Mouse (Mus musculus) midbrain, embryonic 10.5 days (tissue): ENCODE results near the gene Hsd3b1. TPM values are rescaled to one million over a fixed set of nuclear protein-coding genes. Genes with fewer than 3 reads are reported as not detected.
"Not testable (repeated sequence)": the region's sequence is repeated elsewhere in the genome, so short reads cannot be mapped to it uniquely, and the experiment has no call there.

Experiments used
- DNase-seq: peaks from one replicate; pipeline ENCODE4 v3.0.0-alpha.2; 2017; ENCODE audit warnings: low spot score
- H3K27ac ChIP-seq: fragments of 300-500 bp; sonication (generic); replicated peaks from 2 replicates; pipeline ENCODE4 v1.5.1; 2016; ENCODE audit warnings: mild to moderate bottlenecking
- H3K27me3 ChIP-seq: fragments of 300-500 bp; sonication (generic); 2 replicates; pipeline ENCODE4 v1.6.1; 2016; ENCODE audit warnings: low read depth, mild to moderate bottlenecking; ENCODE audit not compliant: poor library complexity, severe bottlenecking
- H3K36me3 ChIP-seq: fragments of 300-500 bp; sonication (generic); 2 replicates; pipeline ENCODE4 v1.6.1; 2016; ENCODE audit warnings: mild to moderate bottlenecking, moderate library complexity
- H3K4me1 ChIP-seq: fragments of 300-500 bp; sonication (generic); 2 replicates; pipeline ENCODE4 v1.6.1; 2016
- H3K4me3 ChIP-seq: fragments of 300-500 bp; sonication (generic); 2 replicates; pipeline ENCODE4 v1.5.1; 2016; ENCODE audit warnings: mild to moderate bottlenecking, moderate library complexity
- H3K9me3 ChIP-seq: fragments of 300-500 bp; sonication (generic); replicated peaks from 2 replicates; pipeline ENCODE4 v1.6.1; 2016; ENCODE audit warnings: mild to moderate bottlenecking
- WGBS: fragments of 180-500 bp; shearing (Covaris S2); methylation state at CpG from one replicate; pipeline ENCODE4 v1.1.7; 2016; 5-methylcytosine and 5-hydroxymethylcytosine counted together
- polyA plus RNA-seq: library from polyadenylated mRNA; unstranded; fragments of >200 nt; fragmentation: Nextera tagmentation; extraction: Ambion mirVana; gene quantifications from 2 replicates; pipeline ENCODE4 v1.2.1, GENCODE M21; 2016

Hsd3b1 gene
- polyA plus RNA-seq, 1 experiment from 2014 or later, result 0.36 TPM

DNA sequence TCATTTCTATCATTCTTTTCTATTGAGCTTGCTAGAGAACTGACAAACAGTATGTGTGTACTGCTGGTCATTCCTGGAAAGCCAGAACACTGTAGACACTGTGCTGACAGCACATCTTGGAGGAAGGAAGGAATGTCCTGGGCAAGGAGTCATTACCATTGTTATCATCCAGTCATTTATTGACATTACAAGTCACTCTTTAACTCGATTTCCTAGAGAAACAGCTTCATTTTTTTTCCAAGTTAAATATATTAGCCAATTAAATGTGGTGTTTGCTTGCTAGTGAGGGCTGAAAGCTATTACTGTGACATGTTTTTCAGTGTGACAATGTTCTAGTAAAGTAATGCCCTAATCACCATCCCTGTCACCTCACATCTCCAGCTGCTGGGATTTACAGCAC, 5.9 kb downstream of the Hsd3b1 start:
- H3K36me3 ChIP-seq, result no peaks in the 10 kb centered on the region

DNA sequence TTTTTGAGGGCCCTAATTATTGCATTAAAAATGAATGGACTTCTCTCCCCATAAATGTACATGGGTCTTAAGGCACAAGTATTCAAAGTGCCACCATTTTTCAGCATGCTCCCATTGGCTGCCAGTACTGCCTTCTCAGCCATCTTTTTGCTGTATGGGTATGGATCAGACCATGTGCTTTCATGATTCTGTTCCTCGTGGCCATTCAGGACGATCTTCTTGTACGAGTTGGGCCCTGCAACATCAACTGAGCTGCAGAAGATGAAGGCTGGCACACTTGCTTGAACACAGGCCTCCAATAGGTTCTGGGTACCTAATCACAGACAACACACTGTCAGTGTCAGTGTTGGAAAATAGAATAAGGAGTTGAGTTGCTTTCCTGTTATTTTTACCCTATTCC, 6.5 kb downstream of the Hsd3b1 start:
- Histone ChIP-seq H3K4me3 (no peak overlapping the region), H3K9me3 (no peaks in the 10 kb centered on the region), H3K4me1 (no peaks in the 10 kb centered on the region), H3K27ac (no peak overlapping the region), H3K27me3 (no peaks in the 10 kb centered on the region), H3K36me3 (no peaks in the 10 kb centered on the region)
- 89% methylated on average over 3 of the region's 3 CpGs for WGBS
- no peak for DNase-seq

More for the DNA sequence above, 5.9 kb downstream of the Hsd3b1 start:
- DNase-seq, result no peak
- 63% methylated on average over 1 of the region's 1 CpGs for WGBS
- Histone ChIP-seq H3K4me3 (no peak overlapping the region), H3K27ac (no peak overlapping the region), H3K9me3 (no peaks in the 10 kb centered on the region), H3K4me1 (no peaks in the 10 kb centered on the region), H3K27me3 (no peaks in the 10 kb centered on the region)

DNA sequence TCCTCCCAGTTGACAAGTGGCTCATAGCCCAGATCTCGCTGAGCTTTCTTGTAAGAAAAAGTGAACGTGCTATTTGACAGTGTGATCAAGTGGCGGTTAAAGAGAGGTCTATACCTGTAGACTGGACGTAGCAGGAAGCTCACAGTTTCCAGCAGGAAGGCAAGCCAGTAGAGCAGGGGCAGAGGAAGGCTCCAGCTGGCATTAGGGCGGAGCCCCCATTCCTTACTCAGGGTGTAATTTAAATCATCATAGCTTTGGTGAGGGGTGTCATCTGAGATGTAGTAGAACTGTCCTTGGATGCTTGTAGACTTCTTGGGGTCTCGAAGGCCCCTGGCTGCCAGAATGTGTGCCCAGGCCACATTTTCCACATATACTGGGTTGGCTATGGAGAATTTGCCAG, 7.0 kb downstream of the Hsd3b1 start:
- Histone ChIP-seq H3K36me3 (no peaks in the 10 kb centered on the region), H3K27me3 (no peaks in the 10 kb centered on the region), H3K4me1 (no peaks in the 10 kb centered on the region), H3K9me3 (no peaks in the 10 kb centered on the region), H3K4me3 (no peak overlapping the region), H3K27ac (no peak overlapping the region)
- DNase-seq, result no peak
- WGBS, result 87% methylated on average over 6 of the region's 6 CpGs

DNA sequence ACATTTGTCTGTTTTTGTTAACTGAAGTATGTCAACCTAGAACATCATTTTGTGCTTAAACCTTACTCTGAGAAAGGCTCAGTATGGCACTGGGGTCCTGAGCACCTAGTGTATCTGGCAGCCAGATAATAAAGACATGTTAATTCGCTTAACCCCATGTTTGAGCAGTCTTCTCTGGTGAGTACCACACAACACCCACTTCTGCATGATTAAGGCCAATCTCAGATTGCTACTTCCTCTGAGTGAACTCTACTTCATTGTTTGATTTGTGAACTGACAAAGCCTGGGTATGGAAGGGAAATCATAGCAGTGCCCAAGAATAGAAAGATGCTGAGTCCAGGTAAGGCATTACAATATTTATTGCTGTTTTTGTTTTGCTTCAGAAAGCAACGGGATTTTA, 7.7 kb downstream of the Hsd3b1 start:
- no peak overlapping the region for H3K27ac ChIP-seq
- DNase-seq, result no peak
- H3K9me3 ChIP-seq, result no peaks in the 10 kb centered on the region
- 82% methylated on average over 2 of the region's 2 CpGs for WGBS
- H3K36me3 ChIP-seq, result no peaks in the 10 kb centered on the region
- H3K4me3 ChIP-seq, result no peak overlapping the region
- no peaks in the 10 kb centered on the region for H3K4me1 ChIP-seq
- H3K27me3 ChIP-seq, result no peaks in the 10 kb centered on the region

DNA sequence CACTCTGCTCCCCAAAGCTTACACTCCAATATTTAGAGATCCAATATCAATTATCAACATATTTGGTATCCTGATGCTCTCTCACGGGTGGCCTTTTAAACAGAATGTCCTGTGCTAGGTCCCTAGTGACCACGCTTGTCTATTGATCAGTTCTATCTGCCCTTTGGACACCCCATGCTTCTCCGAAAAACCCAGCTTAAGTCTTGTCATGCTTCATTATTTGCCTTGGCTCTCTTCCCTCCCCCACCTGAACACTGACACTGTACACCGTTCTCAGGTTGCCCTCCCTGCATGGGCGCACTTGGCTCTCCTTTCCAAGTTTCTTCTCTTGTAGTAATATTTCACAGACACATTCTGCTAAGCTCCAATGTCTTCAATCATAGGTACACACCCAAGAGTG, 9.3 kb downstream of the Hsd3b1 start:
- DNase-seq, result no peak
- Histone ChIP-seq H3K27ac (no peak overlapping the region), H3K4me3 (no peak overlapping the region), H3K27me3 (no peaks in the 10 kb centered on the region), H3K4me1 (no peaks in the 10 kb centered on the region), H3K9me3 (no peaks in the 10 kb centered on the region), H3K36me3 (no peaks in the 10 kb centered on the region)
- WGBS, result 86% methylated on average over 5 of the region's 5 CpGs

DNA sequence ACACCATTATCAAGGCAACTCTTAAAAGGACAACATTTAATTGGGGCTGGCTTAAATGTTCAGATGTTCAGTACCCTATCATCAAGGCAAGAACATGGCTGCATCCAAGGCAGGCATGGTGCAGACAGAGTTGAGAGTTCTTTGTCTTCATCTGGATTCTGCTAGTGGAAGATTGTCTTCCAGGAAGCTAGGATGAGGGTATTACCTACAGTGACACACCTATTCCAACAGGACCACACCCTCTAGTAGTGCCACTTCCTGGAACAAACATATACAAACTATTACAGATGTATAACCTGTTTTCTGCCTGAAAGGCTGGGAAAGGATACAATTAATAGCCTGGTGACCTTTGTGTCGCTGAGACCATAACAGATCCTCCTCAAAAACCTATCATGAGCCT, 10.7 kb downstream of the Hsd3b1 start:
- Histone ChIP-seq H3K4me3 (no peak overlapping the region), H3K36me3 (no peaks in the 10 kb centered on the region), H3K27ac (no peak overlapping the region), H3K9me3 (no peaks in the 10 kb centered on the region), H3K27me3 (no peaks in the 10 kb centered on the region), H3K4me1 (no peaks in the 10 kb centered on the region)
- DNase-seq, result no peak
- WGBS, result 91% methylated on average over 1 of the region's 1 CpGs

DNA sequence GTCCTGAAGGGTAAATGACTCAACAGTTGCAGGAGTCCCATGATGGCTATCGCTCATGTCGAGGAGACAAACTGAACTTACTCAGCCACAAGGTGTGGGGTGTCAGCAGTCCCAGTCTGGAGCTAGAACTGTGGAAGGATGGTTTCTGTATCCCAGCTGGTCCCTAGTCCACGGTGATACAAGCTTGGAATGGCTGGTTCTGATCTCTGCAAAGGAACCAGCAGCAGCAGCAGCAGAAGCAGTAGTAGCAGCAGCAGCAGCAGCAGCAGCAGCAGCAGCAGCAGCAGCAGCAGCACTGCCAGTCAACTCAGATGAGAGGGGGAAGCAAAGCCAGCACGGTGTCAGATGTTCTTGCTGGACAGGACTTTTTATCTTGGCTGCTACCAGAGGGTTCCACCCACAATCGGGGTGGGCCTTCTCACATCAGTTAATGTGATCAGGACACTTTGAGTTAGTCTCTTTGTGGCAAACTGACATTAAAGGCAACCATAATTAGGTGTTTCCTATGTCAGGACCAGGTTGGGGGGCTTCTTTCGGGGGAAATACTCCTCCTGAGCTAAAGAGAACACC, 45.4 kb downstream of the Hsd3b1 start, which contains the start of gene Hsd3b6:
Gene Hsd3b6, minus strand, starts transcription at position 343 of the 570 bp plus-strand sequence.
- H3K27ac ChIP-seq, result no peak within 1 kb of the TSS
- no peak for DNase-seq
- H3K4me3 ChIP-seq, result no peak within 1 kb of the TSS
- no peaks in the 10 kb centered on the region for H3K4me1 ChIP-seq
- H3K36me3 ChIP-seq, result no peaks in the 10 kb centered on the region
- WGBS, result 86% methylated on average over 6 of the region's 6 CpGs
- no peaks in the 10 kb centered on the region for H3K27me3 ChIP-seq
- H3K9me3 ChIP-seq, result no peaks in the 10 kb centered on the region

DNA sequence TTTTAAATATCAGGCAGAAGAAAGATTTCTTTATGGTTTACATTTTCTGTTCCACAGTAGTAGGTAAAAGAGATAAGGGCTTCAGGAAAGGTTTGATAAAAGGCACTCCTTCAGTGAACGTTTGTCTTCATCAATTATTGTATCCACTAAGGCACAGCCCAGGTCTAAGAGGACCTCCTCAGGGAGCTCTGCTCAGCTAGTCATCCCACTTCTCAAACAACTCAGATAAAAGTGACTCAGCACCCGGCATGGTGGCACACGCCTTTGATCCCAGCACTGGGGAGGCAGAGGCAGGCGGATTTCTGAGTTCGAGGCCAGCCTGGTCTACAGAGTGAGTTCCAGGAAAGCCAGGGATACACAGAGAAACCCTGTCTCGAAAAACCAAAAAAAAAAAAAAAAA, 46.9 kb downstream of the Hsd3b1 start:
- H3K36me3 ChIP-seq, H3K9me3 ChIP-seq, DNase-seq, H3K27me3 ChIP-seq, H3K4me3 ChIP-seq, H3K27ac ChIP-seq, H3K4me1 ChIP-seq: not testable (repeated sequence)
- WGBS, result 86% methylated on average over 6 of the region's 6 CpGs

DNA sequence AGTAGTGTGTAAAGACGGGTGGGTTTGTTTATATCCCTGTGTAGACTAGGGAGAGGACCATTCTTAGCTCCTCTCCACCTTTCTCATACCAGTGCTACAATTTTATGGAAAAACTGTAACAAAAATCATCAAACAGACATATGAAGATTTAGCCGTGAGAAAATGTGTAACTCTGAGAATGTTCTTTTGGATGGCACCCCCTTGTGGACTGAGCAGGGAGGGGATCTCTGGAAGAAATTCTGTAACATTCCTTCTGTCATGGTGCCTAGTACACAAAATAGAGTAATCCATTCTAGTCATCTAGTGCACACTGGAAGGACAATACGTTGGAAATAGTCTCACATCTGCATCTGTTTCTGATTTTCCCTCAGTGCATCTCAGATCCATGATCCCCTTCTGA, 54.6 kb downstream of the Hsd3b1 start:
- WGBS, result 58% methylated on average over 3 of the region's 3 CpGs
- not testable (repeated sequence) for H3K27me3 ChIP-seq, H3K36me3 ChIP-seq, H3K27ac ChIP-seq, H3K4me1 ChIP-seq, H3K9me3 ChIP-seq, H3K4me3 ChIP-seq, DNase-seq

Other genes starting within 250 kb of the Hsd3b1 start
- gene Hsd3b5, start 229.5 kb downstream of the Hsd3b1 start, polyA plus RNA-seq, result not detected in 2 replicates
- not detected in 2 replicates for gene Hsd3b2, start 135.3 kb downstream of the Hsd3b1 start, polyA plus RNA-seq
- gene Hsd3b3, start 96.7 kb downstream of the Hsd3b1 start, polyA plus RNA-seq, result 0.04 TPM in 1 of 2 replicates, not detected in the other
- 7.9 and 11.5 TPM in 2 replicates for gene Hsd3b6, start 45.4 kb downstream of the Hsd3b1 start, polyA plus RNA-seq
- gene Hao2, start 33.4 kb upstream of the Hsd3b1 start, polyA plus RNA-seq, result 0.05 TPM in 1 of 2 replicates, not detected in the other